Mouse (Mus musculus) forebrain, embryonic 14.5 days (tissue): ENCODE measurements around the gene Slc10a7. TPM values are rescaled to one million over a fixed set of nuclear protein-coding genes. Genes with fewer than 3 reads are reported as not detected.
"Not testable (repeated sequence)": the region's sequence is repeated elsewhere in the genome, so short reads cannot be mapped to it uniquely, and the experiment has no call there.

Source experiments
- ATAC-seq: fragments of 200-750 bp; cut with Nextera tagmentation; 2 replicates; pipeline ENCODE4 v1.8.0; 2017; ENCODE audit warnings: mild to moderate bottlenecking, moderate library complexity
- DNase-seq: peaks from one replicate; pipeline ENCODE4 v3.0.0-alpha.2; 2015; ENCODE audit warnings: low spot score
- H3K27ac ChIP-seq: fragments of 300-500 bp; sonication (generic); 2 replicates; pipeline ENCODE4 v1.5.1; 2014; ENCODE audit warnings: low read depth, mild to moderate bottlenecking, control low read depth, low read length, moderate library complexity
- H3K27me3 ChIP-seq: fragments of 300-500 bp; sonication (generic); replicated peaks from 2 replicates; pipeline ENCODE4 v1.6.1; 2014; ENCODE audit warnings: low read length, control low read depth, mixed read lengths; ENCODE audit not compliant: control insufficient read depth, insufficient read depth
- H3K36me3 ChIP-seq: fragments of 300-500 bp; sonication (generic); 2 replicates; pipeline ENCODE4 v1.6.1; 2014; ENCODE audit warnings: low read length, control low read depth; ENCODE audit not compliant: control insufficient read depth, insufficient read depth
- H3K4me1 ChIP-seq: fragments of 300-500 bp; sonication (generic); 2 replicates; pipeline ENCODE4 v1.6.1; 2014; ENCODE audit warnings: antibody characterized with exemption, low read length, control low read depth; ENCODE audit not compliant: control insufficient read depth, insufficient read depth
- H3K4me2 ChIP-seq: fragments of 300-500 bp; sonication (generic); 2 replicates; pipeline ENCODE4 v1.6.1; 2014; ENCODE audit warnings: mild to moderate bottlenecking, control low read depth, low read length
- H3K4me3 ChIP-seq: fragments of 300-500 bp; sonication (generic); 2 replicates; pipeline ENCODE4 v1.5.1; 2014; ENCODE audit warnings: low read depth, low read length, control low read depth
- H3K9ac ChIP-seq: fragments of 300-500 bp; sonication (generic); 2 replicates; pipeline ENCODE4 v1.6.1; 2014; ENCODE audit warnings: mild to moderate bottlenecking, low read length, control low read depth, moderate library complexity
- H3K9me3 ChIP-seq: fragments of 300-500 bp; sonication (generic); replicated peaks from 2 replicates; pipeline ENCODE4 v1.6.1; 2016; ENCODE audit warnings: low read length, control low read depth, mixed read lengths; ENCODE audit not compliant: control insufficient read depth
- WGBS: fragments of 180-500 bp; shearing (Covaris S2); extraction: QIAGEN DNeasy Blood & Tissue Kit; methylation state at CpG from one replicate; pipeline ENCODE4 v1.1.7; 2014; 5-methylcytosine and 5-hydroxymethylcytosine counted together
- polyA plus RNA-seq: library from polyadenylated mRNA; unstranded; fragments of >200 nt; fragmentation: Nextera tagmentation; extraction: Ambion mirVana; gene quantifications from 2 replicates; pipeline ENCODE4 v1.2.1, GENCODE M21; 2014

The Slc10a7 gene
- polyA plus RNA-seq, 1 experiment from 2014 or later = 5.2 TPM

GRCm38 (mm10) chr8:78537795-78538194 is 28.6 kb downstream of the Slc10a7 start:
- ATAC-seq = no peak
- no peak overlapping the region for H3K4me2 ChIP-seq
- H3K27ac ChIP-seq = no peak overlapping the region
- H3K27me3 ChIP-seq = no peaks in the 10 kb centered on the region
- no peak for DNase-seq
- no peak overlapping the region for H3K9ac ChIP-seq
- H3K36me3 ChIP-seq = peaks cover 16% of the 10 kb centered on the region; the same call in 1 of the 2 replicates
- H3K4me3 ChIP-seq = no peak overlapping the region
- no peaks in the 10 kb centered on the region for H3K4me1 ChIP-seq
- H3K9me3 ChIP-seq = no peaks in the 10 kb centered on the region
- 92% methylated on average over 3 of the region's 3 CpGs for WGBS

GRCm38 (mm10) chr8:78542670-78543069 is 33.5 kb downstream of the Slc10a7 start:
- not testable (repeated sequence) for ATAC-seq, H3K27me3 ChIP-seq, H3K4me2 ChIP-seq, DNase-seq, H3K27ac ChIP-seq, H3K9me3 ChIP-seq, H3K4me3 ChIP-seq, H3K4me1 ChIP-seq, H3K9ac ChIP-seq
- WGBS = 95% methylated on average over 4 of the region's 6 CpGs
- peaks cover 12% of the 10 kb centered on the region; the same call in 1 of the 2 replicates for H3K36me3 ChIP-seq

- WGBS = 44% methylated on average over 1 of the region's 1 CpGs
- no peaks in the 10 kb centered on the region for H3K9me3 ChIP-seq
- H3K4me1 ChIP-seq = no peaks in the 10 kb centered on the region
Observed at GRCm38 (mm10) chr8:78543621-78544020, 34.5 kb downstream of the Slc10a7 start.

GRCm38 (mm10) chr8:78544545-78544944 is 35.4 kb downstream of the Slc10a7 start:
- no peak for ATAC-seq
- 80% methylated on average over 2 of the region's 2 CpGs for WGBS
- H3K9me3 ChIP-seq = no peaks in the 10 kb centered on the region
- no peaks in the 10 kb centered on the region for H3K27me3 ChIP-seq
- H3K4me2 ChIP-seq = no peak overlapping the region
- no peak for DNase-seq
- no peak overlapping the region for H3K9ac ChIP-seq
- H3K36me3 ChIP-seq = peaks cover 5% of the 10 kb centered on the region; the same call in 1 of the 2 replicates
- no peak overlapping the region for H3K4me3 ChIP-seq
- H3K4me1 ChIP-seq = no peaks in the 10 kb centered on the region
- no peak overlapping the region for H3K27ac ChIP-seq

More at GRCm38 (mm10) chr8:78543621-78544020, 34.5 kb downstream of the Slc10a7 start:
- Histone ChIP-seq H3K27ac (no peak overlapping the region), H3K4me3 (no peak overlapping the region), H3K4me2 (no peak overlapping the region), H3K9ac (no peak overlapping the region), H3K36me3 (peaks cover 5% of the 10 kb centered on the region; the same call in 1 of the 2 replicates), H3K27me3 (no peaks in the 10 kb centered on the region)
- DNase-seq (no peak), ATAC-seq (no peak)

GRCm38 (mm10) chr8:78545153-78545817 is 36.1 kb downstream of the Slc10a7 start:
- not testable (repeated sequence) for ATAC-seq, H3K9me3 ChIP-seq, H3K9ac ChIP-seq, H3K36me3 ChIP-seq, H3K4me3 ChIP-seq, H3K4me2 ChIP-seq, H3K4me1 ChIP-seq, H3K27ac ChIP-seq, H3K27me3 ChIP-seq, DNase-seq
- WGBS = 51% methylated on average over 6 of the region's 14 CpGs

GRCm38 (mm10) chr8:78549971-78550751 is 41.0 kb downstream of the Slc10a7 start:
- Histone ChIP-seq H3K4me2 (no peak overlapping the region), H3K9me3 (no peaks in the 10 kb centered on the region), H3K27ac (no peak overlapping the region), H3K36me3 (no peaks in the 10 kb centered on the region), H3K4me1 (peaks cover 7% of the 10 kb centered on the region; the same call in 1 of the 2 replicates), H3K4me3 (no peak overlapping the region), H3K27me3 (no peaks in the 10 kb centered on the region), H3K9ac (no peak overlapping the region)
- ATAC-seq (peak; percentile 70), DNase-seq (peak; percentile 29)
- whole genome bisulfite sequencing = 40% methylated on average over 10 of the region's 10 CpGs

- no peak for DNase-seq
- no peaks in the 10 kb centered on the region for H3K9me3 ChIP-seq
- 51% methylated on average over 2 of the region's 2 CpGs for WGBS
- H3K27me3 ChIP-seq = no peaks in the 10 kb centered on the region
- H3K27ac ChIP-seq = no peak overlapping the region
- no peak overlapping the region for H3K4me2 ChIP-seq
- peaks cover 7% of the 10 kb centered on the region; the same call in 1 of the 2 replicates for H3K4me1 ChIP-seq
- no peaks in the 10 kb centered on the region for H3K36me3 ChIP-seq
- H3K4me3 ChIP-seq = no peak overlapping the region
- ATAC-seq = no peak; the same call in 1 of the 2 replicates
- no peak overlapping the region for H3K9ac ChIP-seq
Observed at GRCm38 (mm10) chr8:78550752-78551134, 41.6 kb downstream of the Slc10a7 start.

GRCm38 (mm10) chr8:78555817-78556216 is 46.7 kb downstream of the Slc10a7 start:
- Histone ChIP-seq H3K9me3 (no peaks in the 10 kb centered on the region), H3K4me1 (peaks cover 9% of the 10 kb centered on the region), H3K4me2 (no peak overlapping the region), H3K4me3 (no peak overlapping the region), H3K9ac (no peak overlapping the region), H3K27me3 (no peaks in the 10 kb centered on the region), H3K27ac (no peak overlapping the region), H3K36me3 (no peaks in the 10 kb centered on the region)
- ATAC-seq (no peak), DNase-seq (no peak)
- 88% methylated on average over 4 of the region's 4 CpGs for WGBS
